Mouse (Mus musculus): ENCODE results near the gene Pdia3. TPM values are rescaled to one million over a fixed set of nuclear protein-coding genes. Genes with fewer than 3 reads are reported as not detected.

The Pdia3 gene
- 268 and 1,023 TPM in 2 replicates for polyA plus RNA-seq (2012; rRNA removed; ENCODE audit: low replicate concordance)

GRCm38 (mm10) chr2:121413387-121414042 lies at the start of gene Pdia3, which contains the start of gene Catsper2:
Gene Pdia3 (plus strand): TSS chr2:121413775.
Gene Catsper2 (minus strand): TSS chr2:121413792.

DNA sequence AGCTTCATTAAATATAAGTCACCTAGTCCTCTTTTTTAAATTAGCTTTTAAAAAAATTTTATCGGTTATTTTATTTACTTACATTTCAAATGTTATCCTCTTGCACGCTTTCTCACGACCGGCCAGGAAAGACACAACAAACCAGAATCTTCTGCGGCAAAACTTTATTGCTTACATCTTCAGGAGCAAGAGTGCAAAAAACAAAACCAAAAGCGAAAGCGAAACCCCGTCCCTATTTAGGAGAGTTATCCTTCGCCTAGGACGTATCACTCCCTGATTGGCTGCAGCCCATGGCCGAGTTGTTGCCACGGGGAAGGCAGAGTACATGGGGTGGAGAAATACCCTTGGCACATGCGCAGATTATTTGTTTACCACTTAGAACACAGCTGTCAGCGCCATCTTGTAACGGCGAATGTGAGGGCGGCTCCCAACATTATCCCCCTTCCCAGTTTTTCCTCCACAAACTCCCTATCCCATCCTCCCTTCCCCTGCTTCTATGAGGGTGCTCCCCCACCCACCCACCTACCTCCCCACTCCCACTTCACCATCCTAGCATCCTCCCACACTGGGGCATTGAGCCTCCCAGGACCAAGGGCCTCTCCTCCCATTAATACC lies 26.5 kb upstream of the Pdia3 start, which contains the start of gene Strc:
TSS of gene Strc (minus strand) at position 208 of the 615 bp plus-strand sequence.

GRCm38 (mm10) chr2:121444178-121444577 lies 30.6 kb downstream of the Pdia3 start, which contains the start of gene Ell3:
Gene Ell3 (minus strand): TSS chr2:121444278.

GRCm38 (mm10) chr2:121448739-121449535 lies 35.4 kb downstream of the Pdia3 start, which contains the start of gene Serf2:
Gene Serf2 (plus strand): TSS chr2:121449195.

DNA sequence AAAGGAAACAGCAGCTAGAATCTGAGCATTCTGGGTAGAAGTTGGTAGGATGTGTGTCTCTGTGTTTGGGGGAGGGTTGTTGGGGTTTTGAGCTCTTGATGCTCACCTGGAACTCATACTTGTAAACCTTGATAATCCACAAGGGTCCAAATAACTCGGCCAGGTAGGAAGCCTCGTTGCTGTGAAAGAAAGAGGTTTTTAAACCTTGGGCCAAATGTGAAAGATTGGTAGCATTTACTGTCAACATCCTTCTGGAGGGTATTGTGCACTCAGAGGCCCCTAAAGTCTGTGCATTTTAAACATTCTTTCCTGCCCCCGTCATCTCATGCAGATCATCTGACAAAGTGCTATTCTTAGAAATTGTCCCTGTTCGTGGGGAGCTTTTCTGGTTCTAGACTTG lies 39.4 kb downstream of the Pdia3 start, which contains the start of gene Hypk:
TSS of gene Hypk (plus strand) at position 301 of the 400 bp plus-strand sequence.

DNA sequence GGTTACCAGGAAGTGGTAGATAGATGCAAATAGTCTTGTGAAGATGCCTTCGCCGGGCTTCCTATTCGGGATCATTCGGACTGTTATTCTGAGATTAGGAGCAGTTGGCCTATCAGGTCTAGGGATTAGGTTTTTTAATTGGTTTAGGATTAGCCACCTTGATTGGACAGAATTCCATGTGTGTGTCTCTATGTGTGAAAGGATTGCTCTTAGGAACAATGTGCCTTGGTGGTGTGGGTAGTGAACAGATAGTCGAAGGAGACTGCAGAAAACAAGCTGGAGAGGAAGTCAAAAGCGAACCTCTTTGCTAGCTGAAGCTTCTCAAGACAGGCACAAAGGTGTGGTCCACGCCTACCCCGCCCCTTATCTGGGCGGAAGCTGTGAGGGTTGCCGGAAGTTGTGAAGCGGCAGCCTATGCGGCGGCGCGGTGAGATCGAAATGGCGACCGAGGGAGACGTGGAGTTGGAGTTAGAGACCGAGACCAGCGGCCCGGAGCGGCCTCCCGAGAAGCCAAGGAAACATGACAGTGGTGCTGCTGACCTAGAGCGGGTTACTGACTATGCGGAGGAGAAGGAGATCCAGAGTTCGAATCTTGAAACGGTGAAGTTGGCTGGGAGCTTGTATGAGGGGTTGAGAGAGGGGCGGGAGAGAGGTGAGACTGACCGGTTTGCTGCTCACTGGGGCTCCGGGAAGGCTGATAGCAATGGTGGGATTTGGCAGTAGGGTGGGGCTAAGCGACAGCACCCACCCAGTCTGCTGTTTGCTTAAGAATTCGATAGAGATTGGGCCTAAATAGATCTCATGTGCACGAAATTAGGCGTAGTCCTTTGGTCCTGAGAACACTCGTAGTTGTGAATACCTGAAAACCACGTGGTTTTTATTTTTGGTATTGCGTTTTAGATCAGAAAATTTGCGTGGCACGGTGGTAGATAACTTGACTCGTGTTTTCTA lies 43.4 kb downstream of the Pdia3 start, which contains the start of gene Serinc4:
TSS of gene Serinc4 (minus strand) at position 90 of the 951 bp plus-strand sequence.

DNA sequence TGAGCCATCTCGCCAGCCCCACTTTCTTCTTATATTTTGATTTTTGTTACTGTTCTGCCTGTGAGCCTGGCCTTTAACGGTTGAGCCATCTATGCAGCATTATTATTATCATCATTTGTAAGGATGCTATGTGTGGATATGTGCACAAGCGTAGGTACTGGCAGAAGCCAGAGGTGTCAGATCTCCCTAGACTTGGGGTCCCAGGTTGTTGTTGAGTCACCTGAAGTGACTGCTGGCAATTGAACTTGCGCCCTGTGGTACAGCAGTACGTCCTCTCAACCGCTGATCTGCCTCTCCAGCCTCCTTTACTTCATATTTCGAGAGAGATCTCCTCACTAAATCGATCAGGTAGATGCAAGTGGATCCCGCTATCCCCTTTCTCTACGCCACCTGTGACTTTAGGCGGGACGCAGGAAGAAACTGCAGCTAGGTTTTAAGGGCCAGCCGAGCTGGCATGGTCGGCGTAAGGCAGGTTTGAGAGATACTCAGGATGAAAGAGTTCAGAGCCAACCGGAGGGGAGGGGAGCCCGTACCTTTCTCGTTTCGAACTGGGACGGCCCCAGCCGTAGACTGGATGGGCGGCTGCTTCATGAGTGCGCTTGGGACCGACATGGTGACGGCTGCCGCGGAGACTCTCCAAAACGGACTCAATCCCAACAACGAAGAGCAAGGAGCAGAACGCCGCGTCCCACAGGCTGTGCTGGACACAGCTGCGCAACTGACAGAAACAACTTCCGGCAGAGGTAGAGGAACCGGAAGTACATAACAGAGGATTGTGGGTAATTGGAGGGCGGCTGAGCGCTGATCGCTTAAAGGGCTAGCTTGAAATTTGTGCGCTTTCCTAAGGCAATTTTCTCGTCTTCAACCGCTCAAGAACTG lies 60.0 kb downstream of the Pdia3 start, which contains the start of gene Mfap1b:
TSS of gene Mfap1b (minus strand) at position 767 of the 879 bp plus-strand sequence.

Other genes with a start within 250 kb of the Pdia3 start
- gene Tubgcp4, start 243.1 kb upstream of the Pdia3 start, polyA plus RNA-seq (2012; rRNA removed; ENCODE audit: low replicate concordance) = 38.3 and 50.0 TPM in 2 replicates
- 2.9 and 3.3 TPM in 2 replicates for gene Zscan29, start 242.7 kb upstream of the Pdia3 start, polyA plus RNA-seq (2012; rRNA removed; ENCODE audit: low replicate concordance)
- 21.3 and 28.9 TPM in 2 replicates for gene Trp53bp1, start 142.4 kb upstream of the Pdia3 start, polyA plus RNA-seq (2012; rRNA removed; ENCODE audit: low replicate concordance)
- 3.4 and 5.7 TPM in 2 replicates for gene Map1a, start 124.2 kb upstream of the Pdia3 start, polyA plus RNA-seq (2012; rRNA removed; ENCODE audit: low replicate concordance)
- 60.3 and 74.7 TPM in 2 replicates for gene Ppip5k1, start 58.4 kb upstream of the Pdia3 start, polyA plus RNA-seq (2012; rRNA removed; ENCODE audit: low replicate concordance)
- gene Ckmt1, start 56.1 kb upstream of the Pdia3 start, polyA plus RNA-seq (2012; rRNA removed; ENCODE audit: low replicate concordance) = 11.3 and 12.9 TPM in 2 replicates
- gene Strc, start 26.6 kb upstream of the Pdia3 start, polyA plus RNA-seq (2012; rRNA removed; ENCODE audit: low replicate concordance) = 0.13 and 0.17 TPM in 2 replicates
- gene Catsper2, start within 50 bp of the Pdia3 start, polyA plus RNA-seq (2012; rRNA removed; ENCODE audit: low replicate concordance) = 1.0 and 4.7 TPM in 2 replicates
- gene Ell3, start 30.5 kb downstream of the Pdia3 start, polyA plus RNA-seq (2012; rRNA removed; ENCODE audit: low replicate concordance) = 4.2 and 4.7 TPM in 2 replicates
- 286 and 288 TPM in 2 replicates for gene Serf2, start 35.4 kb downstream of the Pdia3 start, polyA plus RNA-seq (2012; rRNA removed; ENCODE audit: low replicate concordance)
- 4.0 and 4.7 TPM in 2 replicates for gene Hypk, start 39.5 kb downstream of the Pdia3 start, polyA plus RNA-seq (2012; rRNA removed; ENCODE audit: low replicate concordance)
- gene Serinc4, start 43.0 kb downstream of the Pdia3 start, polyA plus RNA-seq (2012; rRNA removed; ENCODE audit: low replicate concordance) = 0.60 and 0.72 TPM in 2 replicates
- 2.2 and 2.9 TPM in 2 replicates for gene Mfap1b, start 60.3 kb downstream of the Pdia3 start, polyA plus RNA-seq (2012; rRNA removed; ENCODE audit: low replicate concordance)
- 1.6 and 4.6 TPM in 2 replicates for gene Mfap1a, start 92.9 kb downstream of the Pdia3 start, polyA plus RNA-seq (2012; rRNA removed; ENCODE audit: low replicate concordance)
- gene Wdr76, start 92.9 kb downstream of the Pdia3 start, polyA plus RNA-seq (2012; rRNA removed; ENCODE audit: low replicate concordance) = 2.2 and 4.3 TPM in 2 replicates

Measured in mammary gland, adult 2 months (tissue).